Mouse (Mus musculus): ENCODE data around the gene Tmem50b.
"Not testable (repeated sequence)": the region's sequence is repeated elsewhere in the genome, so short reads cannot be mapped to it uniquely, and the experiment has no call there.

Gene Tmem50b

DNA sequence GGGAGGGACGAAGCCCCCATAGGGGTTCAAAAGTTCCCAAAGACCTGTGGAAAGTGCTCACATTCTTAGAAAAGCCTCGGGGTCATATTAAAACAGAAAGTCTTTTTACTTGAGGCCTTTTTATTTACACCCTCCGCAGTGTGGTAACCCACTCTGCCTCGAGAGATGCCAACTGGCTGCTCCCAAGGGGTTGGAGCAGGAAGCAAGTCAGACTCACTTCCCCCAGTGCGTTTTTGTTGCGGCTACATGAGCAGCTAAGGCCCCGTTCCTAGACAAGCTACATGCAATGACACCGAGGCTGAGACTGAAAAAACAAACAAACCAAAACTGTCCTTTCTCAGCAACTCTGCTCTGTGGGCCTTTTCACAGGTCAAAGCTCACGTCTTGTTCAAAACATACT lies 59.1 kb downstream of the Tmem50b start:
- no peak for DNase-seq (ENCODE audit: low spot score)

DNA sequence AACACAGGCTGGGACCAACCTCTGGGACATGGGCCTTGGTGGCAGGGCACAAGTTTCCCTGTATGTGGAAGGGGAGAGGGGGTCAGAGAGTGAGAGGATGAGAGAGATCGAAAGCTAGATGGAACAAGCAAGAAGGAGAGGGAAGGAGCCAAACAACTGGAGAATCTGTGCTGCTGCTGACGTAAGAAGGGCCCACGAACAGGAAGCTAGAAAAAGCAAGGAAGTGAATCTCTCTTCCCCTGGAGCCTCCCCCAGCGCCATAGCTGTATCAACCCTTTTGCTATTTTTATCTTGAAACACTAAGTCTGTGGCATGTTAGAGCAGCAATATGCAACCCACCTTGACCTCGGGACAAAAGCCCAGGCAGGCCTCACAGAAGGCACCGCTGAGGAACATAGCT lies 59.5 kb downstream of the Tmem50b start:
- DNase-seq (ENCODE audit: low spot score), result no peak

DNA sequence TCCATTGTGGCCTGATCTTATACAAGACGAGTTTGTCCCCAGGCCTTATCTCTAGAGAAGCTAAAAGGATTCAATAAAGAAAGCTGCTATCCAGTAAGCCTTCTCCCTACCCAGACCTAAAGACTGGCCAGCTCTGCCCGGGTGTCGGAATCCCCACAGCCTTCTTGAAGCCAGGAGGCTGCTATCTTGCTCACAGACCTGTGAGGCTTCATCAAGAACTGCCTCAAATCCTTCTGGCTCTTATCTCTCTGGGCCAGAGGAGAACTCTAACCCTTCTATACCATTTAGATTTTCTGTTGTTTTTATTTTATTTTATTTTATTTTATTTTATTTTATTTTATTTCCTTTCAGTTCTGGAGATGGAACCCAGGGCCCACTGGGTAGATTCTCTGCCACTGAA lies 60.5 kb downstream of the Tmem50b start:
- no peak for DNase-seq (ENCODE audit: low spot score)

DNA sequence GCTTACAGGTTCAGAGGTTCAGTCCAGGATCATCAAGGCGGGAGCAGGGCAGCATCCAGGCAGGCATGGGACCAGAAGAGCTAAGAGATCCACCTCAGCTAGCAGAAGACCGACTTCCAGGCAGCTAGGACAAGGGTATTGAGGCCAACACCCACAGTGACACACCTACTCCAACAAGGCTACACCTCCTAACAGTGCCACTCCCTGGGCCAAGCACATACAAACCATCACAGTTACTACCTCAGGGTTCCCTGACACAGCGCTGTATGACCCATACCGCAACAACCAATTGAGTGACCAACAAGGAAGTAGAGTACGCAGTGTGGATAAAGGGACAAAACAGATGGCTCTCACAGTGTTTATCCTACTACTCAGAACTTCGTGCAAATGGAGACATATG lies 61.2 kb downstream of the Tmem50b start:
- DNase-seq (ENCODE audit: low spot score), result no peak

DNA sequence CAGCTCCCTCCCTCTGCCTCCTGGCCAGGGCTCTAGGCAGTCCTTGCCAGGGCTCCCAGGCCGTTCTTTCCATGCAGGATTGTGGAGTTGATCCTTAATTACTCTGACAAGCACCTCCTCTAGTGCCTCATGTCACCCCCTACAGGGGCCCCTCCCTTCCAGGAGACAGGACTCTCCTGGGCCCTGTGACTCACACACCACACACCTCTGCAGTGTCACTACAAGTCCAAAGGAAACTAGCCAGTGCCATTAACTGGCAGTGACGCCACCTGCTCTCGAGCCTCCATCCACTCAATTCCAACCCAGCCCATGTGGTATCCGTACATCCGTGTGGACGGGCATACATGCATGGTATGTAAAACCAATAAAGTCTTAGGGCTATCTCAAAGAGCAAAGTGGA lies 62.7 kb downstream of the Tmem50b start:
- no peak for DNase-seq (ENCODE audit: low spot score)

DNA sequence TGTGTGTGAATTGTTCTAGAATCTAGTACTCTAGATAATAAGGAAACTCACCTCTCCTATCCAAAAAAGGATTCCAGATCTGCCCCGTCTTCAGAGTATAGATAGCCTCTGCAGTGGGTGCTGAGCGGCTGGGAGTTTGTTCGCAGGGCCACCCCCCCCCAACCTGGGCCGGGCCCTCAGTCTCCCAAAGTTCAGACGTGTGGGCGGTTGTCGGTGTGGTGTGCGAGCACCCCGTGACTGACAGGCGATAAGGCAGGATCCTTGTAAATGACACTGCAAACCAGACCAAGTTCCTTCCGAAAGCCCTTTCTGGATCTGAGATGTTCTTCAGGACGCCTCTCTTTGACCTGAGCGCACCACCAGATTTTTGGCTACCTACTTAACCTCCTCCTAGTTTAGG lies 63.1 kb downstream of the Tmem50b start:
- peak; percentile 89 for DNase-seq (ENCODE audit: low spot score)

DNA sequence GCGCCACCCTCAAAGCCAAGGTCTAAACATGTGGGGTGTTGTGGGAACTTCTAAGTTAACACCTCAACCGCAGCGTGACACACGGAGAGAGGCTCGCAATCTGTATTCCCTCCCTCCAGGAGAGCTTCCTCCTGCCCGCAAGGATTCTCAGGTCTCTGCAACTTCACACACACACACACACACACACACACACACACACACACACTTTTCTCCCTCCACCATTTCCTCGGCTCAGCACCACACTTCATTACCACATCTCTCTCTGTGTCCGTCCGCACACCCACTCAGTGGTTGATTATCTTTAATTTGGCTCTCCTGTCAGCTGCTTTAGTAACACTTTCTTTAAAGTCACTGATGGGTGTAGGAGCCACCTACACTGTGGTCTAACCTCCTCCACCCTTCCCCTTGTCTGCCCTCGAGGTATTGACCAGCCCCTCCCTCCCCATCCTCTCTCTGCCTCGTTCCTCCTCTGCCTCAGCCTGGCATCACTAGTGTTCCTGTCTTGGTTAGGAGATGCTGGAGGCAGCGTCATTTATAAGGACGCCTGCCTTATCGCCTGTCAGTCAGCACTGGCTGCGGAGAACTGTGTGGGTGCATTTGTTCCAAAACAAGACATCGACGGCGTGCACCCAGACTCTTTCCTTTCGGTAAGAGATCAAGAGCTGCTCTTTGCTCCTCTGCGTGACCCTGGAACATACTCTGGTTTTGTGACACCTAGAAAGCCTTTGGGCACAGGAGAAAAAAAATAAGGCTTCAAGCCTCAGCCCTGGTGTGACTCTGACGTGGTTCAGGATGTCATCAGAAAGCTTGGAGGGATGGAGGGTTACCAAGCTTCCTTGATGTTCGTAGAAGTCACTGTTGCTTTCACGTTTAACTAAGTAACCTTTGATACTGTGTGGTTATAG lies 64.3 kb downstream of the Tmem50b start:
- DNase-seq (ENCODE audit: low spot score), result no peak

DNA sequence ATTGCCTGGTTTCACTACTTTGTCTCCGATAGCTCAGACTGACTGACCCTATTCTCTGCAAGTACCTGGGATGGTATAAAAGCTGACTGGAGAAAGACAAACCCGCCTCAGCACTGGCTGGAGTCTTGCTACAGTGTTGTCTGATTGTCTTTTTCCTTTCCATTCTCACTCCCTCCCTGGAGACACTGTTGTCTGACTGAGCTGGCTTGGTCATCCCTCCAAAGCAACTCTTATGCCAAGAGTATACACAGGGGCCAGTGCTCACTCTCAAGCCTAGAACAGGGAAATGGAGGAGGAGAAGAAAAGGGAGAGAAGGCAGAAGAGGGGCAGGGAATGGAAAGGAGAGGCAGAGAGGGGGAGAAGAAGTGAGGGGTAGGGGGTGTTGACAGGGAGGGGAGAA lies 65.2 kb downstream of the Tmem50b start:
- no peak for DNase-seq (ENCODE audit: low spot score)

DNA sequence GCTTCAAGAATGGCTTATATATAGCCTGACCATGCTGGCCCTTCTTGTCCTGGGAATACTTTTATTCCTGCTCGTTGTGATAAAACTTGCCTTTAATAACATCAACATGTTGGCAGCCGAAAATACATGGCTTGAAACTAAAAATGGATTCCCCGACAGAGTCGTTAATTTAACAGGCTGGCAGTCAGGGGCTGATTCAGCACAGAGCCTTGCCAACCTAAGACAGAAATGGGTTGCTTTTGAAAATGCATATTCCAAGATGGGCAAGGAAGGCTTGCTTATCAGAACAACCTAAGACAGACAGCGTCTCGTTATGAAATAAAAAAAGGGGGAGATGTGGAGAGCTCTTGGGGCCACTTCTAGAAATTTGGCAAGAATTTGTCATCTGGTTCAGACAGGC lies 65.7 kb downstream of the Tmem50b start:
- DNase-seq (ENCODE audit: low spot score), result no peak

DNA sequence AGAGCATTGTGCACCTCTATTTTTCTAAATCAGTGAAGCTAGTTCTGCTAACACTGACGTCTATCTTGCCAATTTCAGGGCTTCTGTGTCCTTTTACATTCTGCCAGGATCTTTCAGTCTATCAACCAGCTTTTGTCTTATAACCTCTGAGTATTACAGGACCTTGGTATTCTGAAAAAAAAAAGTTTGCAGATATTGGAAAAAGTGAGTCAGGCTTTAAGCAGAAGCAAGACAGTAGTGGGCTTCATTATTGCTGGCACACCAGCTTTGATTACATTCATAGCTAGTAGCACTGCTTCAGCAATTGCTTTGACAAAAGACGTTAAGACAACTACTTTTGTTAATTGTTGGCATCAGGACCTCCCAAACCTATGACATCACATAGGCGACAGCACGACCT lies 66.8 kb downstream of the Tmem50b start:
- DNase-seq (ENCODE audit: low spot score), result not testable (repeated sequence)

DNA sequence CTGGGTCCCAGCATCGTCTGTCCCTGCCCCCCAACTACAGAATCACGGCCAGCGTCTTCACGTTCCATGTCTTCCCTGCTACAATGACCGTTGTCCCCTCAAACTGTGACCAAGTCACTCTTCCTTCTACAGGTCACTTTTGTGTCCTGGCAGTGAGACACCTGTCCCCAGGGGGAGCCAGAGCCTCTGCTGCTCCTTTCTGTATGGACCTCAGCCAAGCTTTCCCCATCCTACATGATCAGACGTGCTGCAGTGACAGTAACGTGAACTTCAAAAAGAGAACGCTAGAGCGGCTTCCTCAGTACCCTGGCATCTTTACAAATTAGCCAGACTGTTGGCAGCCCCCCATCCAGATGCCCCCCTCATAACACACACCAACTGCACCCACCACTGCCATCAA lies 69.0 kb downstream of the Tmem50b start:
- no peak for DNase-seq (ENCODE audit: low spot score)

DNA sequence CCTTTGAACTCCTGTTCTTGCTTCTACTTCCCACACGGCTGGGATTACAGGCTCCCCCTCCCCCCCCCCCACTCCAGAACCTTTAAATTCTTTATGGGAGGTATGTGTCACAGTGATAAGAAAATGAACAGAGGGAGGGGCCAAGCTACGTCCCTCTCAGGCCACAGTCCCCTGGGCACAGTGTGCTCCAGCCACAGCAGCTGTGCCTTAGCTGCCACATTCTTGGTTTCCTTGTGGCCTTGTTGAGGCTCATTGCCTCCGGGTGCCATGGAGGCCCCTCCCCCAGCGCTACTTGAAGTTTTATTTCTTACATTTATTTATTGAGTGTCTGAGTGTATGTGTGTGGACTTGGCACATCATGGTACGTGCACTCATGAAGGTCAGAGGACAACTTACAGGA lies 70.1 kb downstream of the Tmem50b start:
- no peak for DNase-seq (ENCODE audit: low spot score)

DNA sequence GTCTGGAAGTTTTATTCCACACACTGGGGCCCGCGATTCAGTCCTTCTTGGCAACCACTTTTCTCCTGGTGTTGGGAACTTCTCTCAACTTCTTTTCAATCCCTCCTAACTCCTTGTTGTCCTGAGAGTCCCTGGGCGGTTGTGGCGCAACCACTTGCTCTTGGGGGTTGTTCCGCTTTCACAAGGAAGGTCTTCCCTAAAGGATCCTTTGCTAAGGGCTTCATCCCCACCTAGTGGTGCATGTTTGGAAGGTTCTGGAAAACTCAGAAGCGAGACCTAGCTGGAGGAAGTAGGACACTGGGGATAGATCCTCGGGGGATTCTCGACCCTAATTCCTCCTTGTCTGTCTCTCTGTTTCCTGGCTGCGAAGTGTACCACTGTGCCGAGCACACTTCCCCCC lies 70.5 kb downstream of the Tmem50b start:
- DNase-seq (ENCODE audit: low spot score), result no peak

DNA sequence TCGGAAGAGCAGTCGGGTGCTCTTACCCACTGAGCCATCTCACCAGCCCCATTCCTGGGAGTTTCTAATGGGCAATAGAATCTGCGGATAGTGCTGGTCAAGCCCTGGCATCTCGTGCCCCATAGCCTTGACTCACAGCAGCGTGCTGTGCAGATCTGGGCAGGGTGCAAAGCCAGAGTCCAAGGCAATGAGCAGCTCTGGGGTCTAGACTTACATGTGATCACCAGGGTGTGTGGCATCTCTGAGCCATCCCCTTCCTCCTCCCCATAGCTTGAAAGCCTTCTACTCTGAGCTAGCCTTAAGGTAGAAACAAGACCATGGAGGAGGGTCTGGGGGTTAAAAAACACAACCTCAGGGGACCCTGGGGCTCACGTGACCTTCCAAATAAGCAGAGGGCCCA lies 71.3 kb downstream of the Tmem50b start:
- DNase-seq (ENCODE audit: low spot score), result no peak
